Mouse (Mus musculus) erythroblast, embryonic 14.5 days (primary cell): ENCODE data around the gene Cnpy1.

Experiments
- GATA1 ChIP-seq: IDR thresholded peaks from 2 replicates; pipeline ENCODE4 v1.6.1; 2012; ENCODE audit warnings: low read length, inconsistent platforms, mixed read lengths
- TAL1 ChIP-seq: IDR thresholded peaks from 3 replicates; pipeline ENCODE4 v1.6.1; 2012; ENCODE audit warnings: low read length, inconsistent platforms, mixed read lengths

GRCm38 (mm10) chr5:28172921-28173670 lies 72.5 kb downstream of the Cnpy1 start:
- TF ChIP-seq TAL1: no peak
- TF ChIP-seq GATA1: no peak
